Mouse (Mus musculus): ENCODE results near the gene Muc5b.

Muc5b gene

GRCm38 (mm10) chr7:141878813-141879212 lies 39.9 kb downstream of the Muc5b start:
- in situ Hi-C loops (cut with MboI; ENCODE audit: low pct_unique_long_range_greater_than_20kb in 1 of 2, low sequenced_read_pairs in 2 of 2, unreplicated experiment in 1 of 2): no loop called here

DNA sequence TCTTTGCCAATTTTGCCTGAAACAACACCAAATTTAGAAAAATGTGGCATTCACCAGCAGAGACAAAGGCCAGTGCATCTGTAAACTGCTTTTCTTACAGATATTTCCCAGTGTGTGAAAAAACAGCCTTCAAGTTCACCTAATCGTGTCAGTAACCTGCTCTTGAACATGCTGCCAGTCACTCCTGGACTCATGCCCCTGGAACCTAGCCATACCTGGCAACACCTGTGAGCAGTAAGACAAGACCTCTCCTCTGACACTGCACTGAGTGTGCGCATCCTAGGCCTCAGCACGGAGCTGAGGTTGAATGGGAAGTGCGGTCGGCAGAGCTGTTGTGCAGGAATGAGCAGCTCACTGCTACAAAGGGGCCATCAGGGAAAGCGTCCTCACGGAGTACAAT lies 53.3 kb downstream of the Muc5b start:
- in situ Hi-C loops (cut with MboI; ENCODE audit: low pct_unique_long_range_greater_than_20kb in 1 of 2, low sequenced_read_pairs in 2 of 2, unreplicated experiment in 1 of 2): no loop called here

GRCm38 (mm10) chr7:141901825-141902224 lies 63.0 kb downstream of the Muc5b start:
- in situ Hi-C loops (cut with MboI; ENCODE audit: low pct_unique_long_range_greater_than_20kb in 1 of 2, low sequenced_read_pairs in 2 of 2, unreplicated experiment in 1 of 2): no loop called here

DNA sequence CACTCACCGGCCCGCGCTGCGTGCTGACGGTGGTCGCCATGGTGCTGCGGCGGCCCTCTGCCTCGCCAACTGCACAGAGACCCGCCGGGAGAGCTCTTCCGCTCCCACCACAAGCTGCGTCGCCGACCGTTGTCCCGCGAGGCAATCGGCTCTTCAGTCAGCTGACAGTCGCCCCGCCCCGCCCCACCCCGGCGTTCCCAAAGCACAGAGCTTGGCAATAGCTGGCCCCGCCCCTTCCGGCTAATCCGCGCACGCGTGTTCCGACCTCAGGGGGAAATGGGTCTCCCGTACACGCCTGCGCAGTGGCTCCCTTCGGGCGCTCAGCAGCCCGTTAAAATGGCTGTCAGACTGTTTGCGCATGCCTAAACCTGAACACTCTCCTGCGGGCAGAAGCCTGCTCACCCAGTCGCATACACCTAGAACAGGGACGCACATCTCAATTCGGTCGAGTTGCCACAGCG lies 63.4 kb downstream of the Muc5b start:
- in situ Hi-C loops (cut with MboI; ENCODE audit: low pct_unique_long_range_greater_than_20kb in 1 of 2, low sequenced_read_pairs in 2 of 2, unreplicated experiment in 1 of 2): no loop called here

- in situ Hi-C loops (cut with MboI; ENCODE audit: low pct_unique_long_range_greater_than_20kb in 1 of 2, low sequenced_read_pairs in 2 of 2, unreplicated experiment in 1 of 2): no loop called here
Observed at GRCm38 (mm10) chr7:141902791-141903190, 63.9 kb downstream of the Muc5b start.

DNA sequence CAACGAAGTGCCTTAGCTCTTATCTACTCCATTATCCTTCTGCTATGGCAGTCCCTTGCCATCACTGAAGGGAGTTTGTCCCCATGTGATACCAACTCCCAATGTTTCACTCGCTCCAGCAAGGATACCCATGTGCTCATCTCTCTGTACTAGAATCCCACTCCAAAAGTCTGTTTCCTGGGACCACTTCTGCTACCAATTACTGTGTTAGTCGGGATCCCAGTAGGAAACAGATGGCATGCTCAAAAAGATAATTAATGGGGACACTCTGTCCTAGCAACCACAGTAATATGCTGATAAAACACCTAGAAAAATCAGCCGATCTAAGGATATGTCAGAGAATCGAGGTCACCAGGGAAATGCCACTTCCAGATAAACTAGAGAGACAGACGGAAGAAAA lies 69.7 kb downstream of the Muc5b start:
- in situ Hi-C loops (cut with MboI; ENCODE audit: low pct_unique_long_range_greater_than_20kb in 1 of 2, low sequenced_read_pairs in 2 of 2, unreplicated experiment in 1 of 2): no loop called here

DNA sequence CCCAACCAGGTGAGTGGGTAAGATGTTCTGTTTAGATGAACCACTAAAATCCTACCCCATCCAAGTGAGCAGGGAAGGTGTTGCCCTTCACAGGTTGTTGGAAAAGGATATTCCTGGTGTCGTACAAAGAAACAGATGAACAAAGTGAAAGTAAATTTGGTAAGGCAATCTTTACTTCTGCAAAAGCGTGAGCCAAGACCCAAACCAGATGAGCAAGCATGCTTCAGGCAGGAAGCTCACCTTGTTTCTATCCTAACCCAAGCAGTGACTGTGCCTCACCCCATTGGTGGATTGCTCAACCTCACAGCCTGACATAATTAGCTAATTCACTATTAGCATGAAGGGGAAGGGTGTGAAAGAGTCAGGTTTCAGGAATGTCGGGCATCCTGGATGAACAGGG lies 72.4 kb downstream of the Muc5b start:
- in situ Hi-C loops (cut with MboI; ENCODE audit: low pct_unique_long_range_greater_than_20kb in 1 of 2, low sequenced_read_pairs in 2 of 2, unreplicated experiment in 1 of 2): no loop called here

DNA sequence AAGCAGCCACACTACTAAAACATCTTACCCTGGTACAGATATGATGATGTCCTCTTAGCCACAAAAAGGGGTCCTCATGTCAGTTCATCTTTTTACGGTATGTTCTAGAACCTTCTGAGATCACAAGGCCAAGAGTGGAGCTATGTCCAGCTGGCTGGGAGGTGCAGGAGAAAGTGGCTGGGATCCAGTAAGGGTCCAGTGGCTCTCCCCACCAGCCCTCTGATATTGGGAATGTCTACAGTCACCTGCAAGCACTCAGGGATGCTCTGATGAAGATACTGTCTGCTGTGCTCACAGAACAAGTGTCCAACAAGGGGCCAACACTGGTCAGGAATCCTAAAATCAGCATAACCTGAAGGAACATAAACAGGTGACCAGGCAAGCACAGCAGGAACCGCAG lies 79.5 kb downstream of the Muc5b start, which contains the start of gene Tollip:
Gene Tollip (minus strand): TSS at position 101 of the 400 bp plus-strand sequence.
- in situ Hi-C loops (cut with MboI; ENCODE audit: low pct_unique_long_range_greater_than_20kb in 1 of 2, low sequenced_read_pairs in 2 of 2, unreplicated experiment in 1 of 2): no loop called here
